Mouse (Mus musculus) lung, adult 2 months (tissue): ENCODE data around the gene Xlr5a.

Source experiments
- CTCF ChIP-seq: fragments of 200-500 bp; IDR thresholded peaks from 2 replicates; pipeline ENCODE4 v1.5.1; 2011; ENCODE audit warnings: mild to moderate bottlenecking, low read length, control low read depth; ENCODE audit not compliant: insufficient read depth
- POLR2A ChIP-seq: fragments of 200-500 bp; IDR thresholded peaks from 2 replicates; pipeline ENCODE4 v1.6.1; 2011; ENCODE audit warnings: low read depth, mild to moderate bottlenecking, control low read depth, low read length, borderline replicate concordance; ENCODE audit errors: extremely low read depth

- TF ChIP-seq CTCF, result no peak
- no peak for TF ChIP-seq POLR2A
Observed at GRCm38 (mm10) chrX:73341473-73341872, 48.7 kb upstream of the Xlr5a start.
